Mouse (Mus musculus) hindbrain, embryonic 10.5 days (tissue): ENCODE results near the gene Phf21a. TPM values are rescaled to one million over a fixed set of nuclear protein-coding genes. Genes with fewer than 3 reads are reported as not detected.

ENCODE experiments used
- DNase-seq: peaks from one replicate; pipeline ENCODE4 v3.0.0-alpha.2; 2017; ENCODE audit warnings: low spot score
- H3K27ac ChIP-seq: fragments of 300-500 bp; sonication (generic); 2 replicates; pipeline ENCODE4 v1.5.1; 2016; ENCODE audit warnings: mild to moderate bottlenecking, moderate library complexity
- H3K27me3 ChIP-seq: fragments of 300-500 bp; sonication (generic); 2 replicates; pipeline ENCODE4 v1.6.1; 2016; ENCODE audit warnings: mild to moderate bottlenecking; ENCODE audit not compliant: poor library complexity, insufficient read depth, severe bottlenecking
- H3K36me3 ChIP-seq: fragments of 300-500 bp; sonication (generic); 2 replicates; pipeline ENCODE4 v1.6.1; 2016; ENCODE audit warnings: mild to moderate bottlenecking, moderate library complexity
- H3K4me1 ChIP-seq: fragments of 300-500 bp; sonication (generic); replicated peaks from 2 replicates; pipeline ENCODE4 v1.6.1; 2016; ENCODE audit warnings: mild to moderate bottlenecking
- H3K4me3 ChIP-seq: fragments of 300-500 bp; sonication (generic); 2 replicates; pipeline ENCODE4 v1.5.1; 2016; ENCODE audit warnings: mild to moderate bottlenecking, moderate library complexity
- H3K9me3 ChIP-seq: fragments of 300-500 bp; sonication (generic); 2 replicates; pipeline ENCODE4 v1.6.1; 2016; ENCODE audit warnings: mild to moderate bottlenecking, moderate library complexity
- WGBS: fragments of 180-500 bp; shearing (Covaris S2); methylation state at CpG from one replicate; pipeline ENCODE4 v1.1.7; 2016; 5-methylcytosine and 5-hydroxymethylcytosine counted together
- polyA plus RNA-seq: library from polyadenylated mRNA; unstranded; fragments of >200 nt; fragmentation: Nextera tagmentation; extraction: Ambion mirVana; gene quantifications from 2 replicates; pipeline ENCODE4 v1.2.1, GENCODE M21; 2016

Phf21a gene
- polyA plus RNA-seq, 1 experiment from 2014 or later: 35.3 TPM

GRCm38 (mm10) chr2:92221431-92221830 is 128.5 kb downstream of the Phf21a start:
- 91% methylated on average over 6 of the region's 6 CpGs for WGBS
- no peaks in the 10 kb centered on the region for H3K27me3 ChIP-seq
- DNase-seq: no peak
- H3K9me3 ChIP-seq: no peaks in the 10 kb centered on the region
- no peaks in the 10 kb centered on the region for H3K4me1 ChIP-seq
- H3K36me3 ChIP-seq: peaks cover 62% of the 10 kb centered on the region
- no peak overlapping the region for H3K27ac ChIP-seq
- H3K4me3 ChIP-seq: no peak overlapping the region

GRCm38 (mm10) chr2:92225592-92225991 is 132.7 kb downstream of the Phf21a start:
- no peak overlapping the region for H3K4me3 ChIP-seq
- no peaks in the 10 kb centered on the region for H3K9me3 ChIP-seq
- 83% methylated on average over 1 of the region's 1 CpGs for WGBS
- H3K27ac ChIP-seq: no peak overlapping the region
- H3K4me1 ChIP-seq: no peaks in the 10 kb centered on the region
- DNase-seq: no peak
- peaks cover 67% of the 10 kb centered on the region for H3K36me3 ChIP-seq
- H3K27me3 ChIP-seq: no peaks in the 10 kb centered on the region

DNA sequence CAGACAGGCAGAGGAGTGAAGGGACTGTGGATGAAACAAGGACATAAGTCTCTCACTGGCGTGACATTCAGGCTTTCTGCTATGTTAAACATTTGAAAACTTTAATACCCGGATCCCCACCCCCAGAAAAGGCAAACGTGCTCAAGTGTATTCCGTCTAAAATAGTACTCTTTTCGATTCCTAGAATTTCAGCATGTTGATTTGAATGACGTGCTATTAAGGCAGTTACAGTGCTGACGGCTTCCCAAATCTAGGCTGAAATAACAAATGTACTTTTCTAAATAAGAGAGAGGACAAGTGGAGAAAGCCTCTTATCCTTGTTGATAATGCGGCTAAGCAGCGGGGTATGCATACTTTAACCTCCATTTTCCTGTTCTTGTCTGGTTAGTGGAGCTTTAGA is 137.1 kb downstream of the Phf21a start:
- 93% methylated on average over 9 of the region's 9 CpGs for WGBS
- no peak for DNase-seq
- Histone ChIP-seq H3K27me3 (no peaks in the 10 kb centered on the region), H3K4me3 (no peak overlapping the region), H3K9me3 (no peaks in the 10 kb centered on the region), H3K36me3 (peaks cover 74% of the 10 kb centered on the region), H3K4me1 (no peaks in the 10 kb centered on the region), H3K27ac (no peak overlapping the region)

DNA sequence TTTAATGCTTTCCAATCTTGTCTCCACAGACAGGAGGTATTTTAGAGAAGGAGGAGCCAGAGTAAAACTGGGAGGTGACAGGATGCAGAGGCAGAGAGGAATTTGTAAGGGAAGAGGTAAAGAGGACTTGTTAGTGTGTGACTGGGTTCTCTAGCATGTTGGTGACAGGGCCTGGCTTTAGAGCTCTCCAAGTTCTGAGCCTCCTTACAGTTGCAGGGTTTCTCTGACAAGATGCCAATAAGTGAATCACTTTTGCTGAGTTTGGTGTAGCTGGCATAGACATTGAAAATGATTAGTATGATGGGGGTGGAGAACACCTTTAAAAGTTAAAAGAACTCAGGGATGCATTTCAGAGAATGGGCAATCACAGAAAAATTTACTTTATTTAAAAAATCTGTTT is 138.8 kb downstream of the Phf21a start:
- H3K36me3 ChIP-seq: peaks cover 78% of the 10 kb centered on the region
- no peak for DNase-seq
- H3K4me1 ChIP-seq: no peaks in the 10 kb centered on the region
- no peak overlapping the region for H3K27ac ChIP-seq
- H3K4me3 ChIP-seq: no peak overlapping the region
- no peaks in the 10 kb centered on the region for H3K27me3 ChIP-seq
- no peaks in the 10 kb centered on the region for H3K9me3 ChIP-seq

DNA sequence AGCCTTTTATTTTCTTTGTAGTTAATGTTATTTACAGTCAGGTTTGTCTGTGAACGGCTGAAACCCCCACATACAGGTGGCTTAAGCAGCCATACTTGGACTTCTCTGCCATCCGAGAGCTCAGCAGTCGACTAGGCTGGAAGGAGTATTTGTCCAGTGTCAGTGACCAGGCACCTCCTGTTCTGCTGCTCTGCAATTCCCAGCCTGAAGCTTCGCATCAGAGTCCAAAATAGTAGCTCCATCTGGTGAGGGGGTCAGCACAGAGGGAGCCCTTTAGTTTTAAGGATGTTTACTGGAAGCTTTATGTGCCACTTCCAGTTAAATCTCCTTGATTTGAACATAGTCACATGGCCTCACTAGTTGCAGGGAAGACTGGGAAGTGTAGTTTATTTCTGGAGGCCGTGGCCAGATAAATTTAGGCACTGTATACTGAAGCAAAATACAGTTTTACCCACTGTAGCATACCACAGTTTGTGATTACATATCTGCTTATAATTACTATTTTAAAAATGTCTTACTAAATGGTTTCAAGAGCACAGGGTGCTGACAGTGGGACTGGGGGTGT is 141.9 kb downstream of the Phf21a start:
- H3K36me3 ChIP-seq: peaks cover 89% of the 10 kb centered on the region

DNA sequence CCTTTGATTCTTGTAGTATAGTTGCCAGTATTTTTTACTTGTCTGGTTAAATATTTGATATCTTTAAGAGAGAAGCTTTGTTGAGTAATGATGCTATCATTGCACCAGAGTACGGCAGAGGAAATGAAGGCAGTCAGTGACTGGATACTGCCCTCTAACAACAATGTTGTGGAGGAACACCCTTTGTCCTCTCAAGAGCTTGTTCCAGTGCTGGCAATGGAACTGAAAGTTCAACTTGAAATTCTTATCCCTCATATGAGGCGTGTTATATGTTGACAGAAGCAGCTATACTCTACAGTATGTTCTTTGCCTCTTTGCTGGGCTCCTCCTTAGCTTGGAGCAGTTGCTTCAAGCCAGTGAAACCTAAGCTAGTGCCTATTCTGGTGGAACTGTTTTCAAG is 147.4 kb downstream of the Phf21a start:
- DNase-seq: no peak
- Histone ChIP-seq H3K27ac (no peak overlapping the region), H3K9me3 (no peaks in the 10 kb centered on the region), H3K36me3 (peaks cover 76% of the 10 kb centered on the region), H3K4me3 (no peak overlapping the region), H3K27me3 (no peaks in the 10 kb centered on the region), H3K4me1 (no peaks in the 10 kb centered on the region)
- WGBS: 92% methylated on average over 2 of the region's 2 CpGs

More for the DNA sequence above, 141.9 kb downstream of the Phf21a start:
- 94% methylated on average over 5 of the region's 5 CpGs for WGBS
- no peak overlapping the region for H3K4me3 ChIP-seq
- H3K4me1 ChIP-seq: no peaks in the 10 kb centered on the region
- H3K27me3 ChIP-seq: no peaks in the 10 kb centered on the region
- H3K9me3 ChIP-seq: no peaks in the 10 kb centered on the region
- H3K27ac ChIP-seq: no peak overlapping the region
- DNase-seq: no peak

- Histone ChIP-seq H3K36me3 (peaks cover 71% of the 10 kb centered on the region), H3K27me3 (no peaks in the 10 kb centered on the region), H3K9me3 (no peaks in the 10 kb centered on the region), H3K27ac (no peak overlapping the region), H3K4me1 (no peaks in the 10 kb centered on the region), H3K4me3 (no peak overlapping the region)
- WGBS: 97% methylated on average over 2 of the region's 2 CpGs
- DNase-seq: no peak
These were observed 147.9 kb downstream of the Phf21a start for GRCm38 (mm10) chr2:92240816-92241215.

DNA sequence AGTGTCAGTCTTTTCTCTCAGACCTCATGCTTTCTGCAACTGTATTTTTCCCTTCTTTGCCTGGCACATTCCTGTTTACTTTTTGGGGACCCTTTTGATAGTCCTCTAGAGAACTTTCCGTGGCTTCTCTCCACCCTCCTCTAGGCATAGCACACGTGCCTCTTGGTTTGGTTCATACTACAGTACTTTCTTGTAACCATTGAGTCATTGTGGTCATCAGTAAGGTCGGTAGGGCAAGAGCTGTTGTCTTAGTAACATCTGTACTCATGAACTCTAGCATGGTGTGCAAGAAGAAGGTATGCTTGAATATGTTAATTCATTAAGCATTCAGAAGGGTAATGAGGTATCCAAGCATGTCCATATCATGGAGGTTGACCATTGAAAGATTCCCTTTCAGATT is 148.4 kb downstream of the Phf21a start:
- H3K36me3 ChIP-seq: peaks cover 66% of the 10 kb centered on the region
- no peaks in the 10 kb centered on the region for H3K27me3 ChIP-seq
- no peak overlapping the region for H3K27ac ChIP-seq
- no peaks in the 10 kb centered on the region for H3K9me3 ChIP-seq
- no peaks in the 10 kb centered on the region for H3K4me1 ChIP-seq
- H3K4me3 ChIP-seq: no peak overlapping the region
- no peak for DNase-seq
- WGBS: 90% methylated on average over 3 of the region's 3 CpGs

DNA sequence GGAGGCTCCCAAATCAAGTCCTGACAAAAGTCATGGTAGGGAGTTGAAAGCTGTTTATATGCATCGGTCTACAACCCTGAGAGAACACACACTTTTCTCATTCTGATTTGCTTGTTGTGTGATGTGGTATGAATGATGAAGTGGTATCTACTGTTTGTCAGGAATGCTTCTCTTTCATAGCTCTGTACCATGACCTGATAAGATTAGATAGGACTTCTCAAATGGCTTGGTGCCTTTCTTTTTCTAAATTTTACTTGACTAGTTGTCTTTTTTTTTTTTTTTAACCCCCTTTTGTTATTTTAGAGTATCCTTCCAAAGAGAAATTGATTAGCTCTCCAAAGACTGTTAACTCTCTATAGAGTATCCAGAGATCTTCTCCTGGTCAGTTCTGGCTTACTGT is 153.2 kb downstream of the Phf21a start:
- 96% methylated on average over 1 of the region's 1 CpGs for WGBS

DNA sequence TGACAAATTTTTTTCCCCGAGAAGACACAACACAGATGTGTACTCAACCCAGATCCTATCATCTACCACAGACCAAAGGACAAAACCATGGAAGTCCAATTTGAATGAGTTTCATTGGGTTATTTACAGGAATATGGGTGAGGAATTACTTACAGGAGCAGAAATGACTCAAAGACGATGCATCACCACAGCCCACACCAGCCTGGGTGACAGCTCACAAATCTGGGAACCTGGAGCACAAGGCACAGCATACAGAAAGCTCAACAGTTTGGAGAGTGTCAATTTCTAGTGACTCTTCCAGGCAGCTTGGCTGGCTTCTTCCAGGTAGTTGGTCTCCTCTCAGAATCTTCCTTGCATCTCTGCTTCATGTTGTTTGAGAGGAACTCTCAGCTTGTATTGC is 154.8 kb downstream of the Phf21a start:
- no peak for DNase-seq
- Histone ChIP-seq H3K27ac (no peak overlapping the region), H3K36me3 (peaks cover 55% of the 10 kb centered on the region), H3K27me3 (no peaks in the 10 kb centered on the region), H3K4me3 (no peak overlapping the region), H3K9me3 (no peaks in the 10 kb centered on the region), H3K4me1 (no peaks in the 10 kb centered on the region)
- 95% methylated on average over 2 of the region's 2 CpGs for WGBS

More for the DNA sequence above, 153.2 kb downstream of the Phf21a start:
- Histone ChIP-seq H3K4me1 (no peaks in the 10 kb centered on the region), H3K36me3 (peaks cover 56% of the 10 kb centered on the region), H3K4me3 (no peak overlapping the region), H3K27ac (no peak overlapping the region), H3K9me3 (no peaks in the 10 kb centered on the region), H3K27me3 (no peaks in the 10 kb centered on the region)
- no peak for DNase-seq

DNA sequence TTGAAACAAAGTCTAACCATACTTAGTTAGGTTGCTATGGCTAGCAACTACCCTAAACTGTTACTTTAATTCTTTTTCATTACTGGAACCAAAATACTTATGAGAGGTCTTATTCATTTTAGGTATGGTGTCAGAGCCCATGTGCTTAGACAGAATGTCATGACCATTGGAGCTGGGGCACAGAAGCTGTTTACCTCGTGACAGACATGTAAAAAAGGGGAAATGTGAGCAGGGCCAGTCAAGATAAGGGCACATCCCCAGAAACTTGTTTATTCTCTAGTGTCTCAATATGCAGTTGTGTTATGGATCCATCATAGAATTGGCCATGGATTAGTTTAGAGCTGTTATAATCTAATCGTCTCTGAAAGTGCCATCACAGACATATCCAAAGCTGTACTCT is 157.6 kb downstream of the Phf21a start:
- H3K36me3 ChIP-seq: peaks cover 40% of the 10 kb centered on the region
- no peaks in the 10 kb centered on the region for H3K9me3 ChIP-seq
- H3K4me1 ChIP-seq: no peaks in the 10 kb centered on the region
- no peak overlapping the region for H3K4me3 ChIP-seq
- H3K27me3 ChIP-seq: no peaks in the 10 kb centered on the region
- 86% methylated on average over 2 of the region's 2 CpGs for WGBS
- DNase-seq: no peak
- H3K27ac ChIP-seq: no peak overlapping the region

DNA sequence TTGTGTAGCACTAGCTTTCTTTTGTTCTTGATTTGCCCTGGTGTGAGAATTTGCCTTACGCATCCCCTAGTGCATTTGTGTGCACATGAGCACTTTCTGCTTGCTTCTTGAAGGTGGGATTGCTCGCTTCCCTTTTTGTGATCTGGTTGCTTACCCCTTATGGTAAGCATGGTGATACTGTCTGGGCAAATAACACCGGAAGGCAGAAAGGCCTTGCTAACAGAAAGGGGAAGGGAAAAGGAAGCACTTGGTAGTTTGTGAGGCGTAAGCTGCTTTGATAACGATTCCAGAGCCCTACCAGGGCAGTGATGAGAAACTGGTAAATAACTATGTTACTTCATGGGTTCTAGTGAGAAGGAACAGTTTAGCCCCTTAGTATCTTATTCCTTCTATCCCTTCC is 160.9 kb downstream of the Phf21a start:
- no peaks in the 10 kb centered on the region for H3K27me3 ChIP-seq
- H3K9me3 ChIP-seq: no peaks in the 10 kb centered on the region
- H3K4me1 ChIP-seq: peaks cover 7% of the 10 kb centered on the region; the same call in 1 of the 2 replicates
- 89% methylated on average over 5 of the region's 5 CpGs for WGBS
- H3K27ac ChIP-seq: no peak overlapping the region
- H3K4me3 ChIP-seq: no peak overlapping the region
- H3K36me3 ChIP-seq: peaks cover 37% of the 10 kb centered on the region
- no peak for DNase-seq

DNA sequence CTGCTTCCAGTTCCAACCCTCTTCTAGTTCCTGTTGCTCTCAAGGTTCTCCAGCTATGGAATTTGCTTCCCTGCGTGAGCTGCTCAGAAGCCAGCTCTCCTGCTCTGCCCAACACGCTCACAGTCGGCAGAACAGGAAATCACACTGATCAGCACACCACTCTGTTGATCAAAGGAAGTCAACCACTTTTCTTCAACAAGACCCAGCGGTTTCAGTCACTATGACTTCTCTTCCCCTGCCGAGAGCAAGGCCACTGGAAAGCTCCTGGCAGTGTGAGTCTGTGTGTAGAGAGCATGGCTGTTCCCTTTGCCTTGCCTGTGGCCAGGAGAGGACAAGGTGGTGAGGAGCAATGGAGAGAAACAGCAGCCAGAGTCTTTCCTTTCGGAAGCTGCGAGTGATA is 163.2 kb downstream of the Phf21a start:
- H3K4me3 ChIP-seq: no peak overlapping the region
- peaks cover 32% of the 10 kb centered on the region for H3K36me3 ChIP-seq
- DNase-seq: no peak
- no peaks in the 10 kb centered on the region for H3K27me3 ChIP-seq
- H3K4me1 ChIP-seq: peaks cover 7% of the 10 kb centered on the region; the same call in 1 of the 2 replicates
- no peaks in the 10 kb centered on the region for H3K9me3 ChIP-seq
- no peak overlapping the region for H3K27ac ChIP-seq
- WGBS: 67% methylated on average over 7 of the region's 7 CpGs

DNA sequence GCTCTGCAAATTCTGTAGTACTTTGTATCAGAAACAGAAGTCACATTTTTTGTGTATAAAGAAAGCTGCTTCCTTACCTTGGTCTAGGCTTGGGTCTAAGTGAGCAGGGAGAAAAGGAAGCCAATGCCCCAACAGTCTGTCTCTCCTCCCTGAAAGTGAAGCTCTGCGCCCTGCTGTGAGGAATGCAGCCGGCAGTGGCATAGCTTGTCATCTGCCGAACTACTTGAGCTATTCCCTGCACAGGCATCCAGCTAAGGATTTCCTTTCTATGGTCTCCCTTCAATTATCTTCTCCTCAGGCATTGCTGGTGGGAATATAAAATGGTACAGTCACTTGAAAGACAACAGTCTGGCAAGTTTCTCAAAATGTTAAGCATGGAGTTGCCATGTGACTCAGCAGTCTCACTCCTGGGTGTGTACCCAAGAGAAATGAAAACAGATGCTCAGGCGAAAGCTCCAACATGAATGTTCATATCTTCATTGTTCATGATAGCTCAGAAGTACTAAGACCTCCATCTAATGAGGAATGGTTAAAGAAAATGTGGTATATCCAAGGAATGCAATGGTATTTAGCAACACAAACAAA is 164.5 kb downstream of the Phf21a start:
- peak; percentile 7 for DNase-seq
- Histone ChIP-seq H3K27me3 (no peaks in the 10 kb centered on the region), H3K4me1 (peaks cover 7% of the 10 kb centered on the region; the same call in 1 of the 2 replicates), H3K36me3 (peaks cover 28% of the 10 kb centered on the region), H3K27ac (no peak overlapping the region), H3K4me3 (no peak overlapping the region), H3K9me3 (no peaks in the 10 kb centered on the region)
- 49% methylated on average over 4 of the region's 4 CpGs for WGBS
